Mouse (Mus musculus) common myeloid progenitor, adult 5-6 weeks (primary cell): ENCODE data around the gene Ifitm7. TPM values are rescaled to one million over a fixed set of nuclear protein-coding genes. Genes with fewer than 3 reads are reported as not detected.

Experiments used
- ATAC-seq: replicated peaks from 2 replicates; pipeline ENCODE4 v1.8.0; 2016; ENCODE audit warnings: low read depth, mild to moderate bottlenecking, moderate TSS enrichment, inconsistent platforms; ENCODE audit not compliant: poor library complexity, severe bottlenecking
- total RNA-seq: library from RNA; stranded (forward); fragments of 200-1000, 187-1606 nt; gene quantifications from 2 replicates; pipeline ENCODE4 v1.2.3, GENCODE M21; 2017

The Ifitm7 gene
- total RNA-seq: 1.3 and 3.3 TPM in 2 replicates

GRCm38 (mm10) chr16:13986574-13987478, at the start of gene Ifitm7, which contains the start of gene 2900011O08Rik:
Ifitm7 (minus strand) TSS chr16:13986888.
2900011O08Rik (plus strand) TSS chr16:13986604.
- peak; percentile 80 for ATAC-seq

DNA sequence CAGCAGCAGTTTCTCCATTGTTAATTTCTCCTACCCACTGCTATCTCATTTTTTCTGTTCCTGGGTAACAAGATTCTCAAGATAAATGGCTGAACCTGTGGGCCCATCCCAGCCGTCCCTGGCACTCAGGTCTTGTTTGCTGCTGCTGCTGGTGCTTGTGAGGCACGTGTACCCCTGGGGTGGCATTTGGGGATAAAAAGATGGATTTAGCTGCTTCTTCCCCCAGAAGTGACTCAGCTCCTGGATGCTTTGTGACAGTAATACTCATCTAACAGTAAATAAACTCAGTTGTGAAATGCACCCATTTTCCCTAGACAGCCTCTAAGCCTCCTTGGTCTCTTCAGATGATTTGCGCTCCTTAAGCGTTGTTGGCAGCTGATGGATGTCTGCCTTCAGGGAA, 46.4 kb upstream of the Ifitm7 start:
- ATAC-seq: no peak

- ATAC-seq: no peak
Observed at GRCm38 (mm10) chr16:14030650-14031049, 44.0 kb upstream of the Ifitm7 start.

- ATAC-seq: no peak
Observed at GRCm38 (mm10) chr16:14029851-14030250, 43.2 kb upstream of the Ifitm7 start.

DNA sequence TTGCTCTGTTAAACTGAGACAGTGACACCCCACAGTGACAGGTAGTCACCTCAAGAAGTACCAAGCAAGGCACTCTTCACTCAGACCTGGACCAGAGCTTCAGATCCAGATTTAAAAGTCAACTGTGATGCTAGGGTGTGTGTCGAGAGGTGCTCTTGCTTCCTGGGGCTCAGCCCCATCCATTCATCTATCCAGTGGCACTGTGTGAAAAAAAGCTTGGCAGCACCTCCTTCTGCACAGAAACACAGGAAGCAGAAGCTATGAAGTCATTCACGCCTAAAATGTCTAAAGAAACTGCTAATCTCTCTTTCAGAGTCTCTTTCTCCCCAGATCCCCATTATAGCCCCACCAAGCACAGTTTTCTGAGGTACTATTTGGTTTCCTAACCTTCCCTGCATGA, 42.4 kb upstream of the Ifitm7 start:
- no peak for ATAC-seq

DNA sequence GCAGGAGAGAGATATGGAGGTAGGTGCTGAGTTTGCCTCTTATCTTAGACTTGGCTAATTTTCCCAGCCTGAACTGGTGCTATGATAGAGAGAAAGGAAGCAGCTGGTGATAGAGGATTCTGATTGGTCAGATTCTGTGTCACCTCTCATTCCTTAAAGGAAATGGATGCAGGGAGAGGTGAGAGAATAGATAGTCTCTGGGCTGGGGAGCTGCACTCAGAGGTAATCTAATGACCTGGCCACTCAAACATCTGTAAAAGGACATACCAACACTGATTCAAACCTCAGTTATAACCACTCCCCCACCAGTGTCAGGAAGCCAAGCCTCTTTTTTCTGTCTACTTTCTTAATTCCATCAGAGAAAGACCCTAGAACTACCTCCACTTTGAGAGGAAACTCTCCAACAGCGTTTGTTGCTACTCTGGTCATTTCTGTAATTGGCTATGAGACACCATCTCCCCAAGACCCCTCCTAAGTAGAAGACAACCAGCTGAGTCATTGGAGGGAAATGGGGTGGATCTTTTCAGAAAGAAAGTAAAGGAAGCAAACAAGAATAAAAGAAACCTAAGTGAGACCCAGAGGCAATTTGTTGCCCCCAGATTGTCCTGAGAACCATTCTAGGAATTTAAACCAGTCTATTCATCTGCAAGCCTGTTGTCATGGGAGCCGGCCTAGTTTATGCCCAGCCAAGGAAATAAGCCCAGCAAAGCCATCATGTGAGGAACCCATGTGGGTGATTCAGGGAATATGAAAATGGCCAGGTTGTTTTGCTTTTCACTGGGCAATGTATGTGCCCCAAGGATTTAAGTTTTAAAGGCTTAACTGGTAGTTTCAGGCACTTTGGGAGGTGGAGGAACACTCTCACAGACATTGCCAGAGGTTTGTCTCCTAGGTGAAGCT, 38.7 kb upstream of the Ifitm7 start:
- no peak for ATAC-seq

DNA sequence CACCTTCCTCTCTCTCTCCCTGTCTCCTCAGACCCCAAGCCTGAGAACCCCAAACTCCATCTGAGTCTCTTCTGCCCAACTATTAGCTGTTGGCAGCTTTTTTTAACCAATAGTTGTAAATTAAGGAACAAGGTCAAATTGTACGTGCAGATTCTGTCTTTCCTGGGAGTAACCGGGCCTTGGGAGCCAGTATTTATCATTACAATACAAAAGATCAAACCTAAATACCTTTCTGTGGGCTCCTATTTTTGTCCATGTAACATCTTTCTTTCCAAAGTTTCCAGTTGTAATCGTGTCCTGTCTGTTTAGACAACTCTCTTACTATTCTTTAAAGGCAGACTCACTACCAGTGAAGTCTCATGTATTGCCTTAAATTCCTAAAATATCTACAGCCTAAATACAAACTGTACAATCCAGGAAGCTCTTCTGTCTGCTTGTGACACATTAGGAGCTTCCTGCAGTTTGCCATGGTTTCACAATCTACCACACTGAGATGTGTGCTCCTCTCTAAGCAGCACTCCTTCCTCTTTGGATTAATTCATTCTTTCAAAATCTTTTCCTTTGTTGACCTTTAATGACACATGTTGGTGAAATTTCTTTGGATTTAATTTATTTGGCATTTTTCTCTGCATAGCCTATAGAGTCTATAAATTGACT, 34.6 kb upstream of the Ifitm7 start:
- ATAC-seq: peak; percentile 68

DNA sequence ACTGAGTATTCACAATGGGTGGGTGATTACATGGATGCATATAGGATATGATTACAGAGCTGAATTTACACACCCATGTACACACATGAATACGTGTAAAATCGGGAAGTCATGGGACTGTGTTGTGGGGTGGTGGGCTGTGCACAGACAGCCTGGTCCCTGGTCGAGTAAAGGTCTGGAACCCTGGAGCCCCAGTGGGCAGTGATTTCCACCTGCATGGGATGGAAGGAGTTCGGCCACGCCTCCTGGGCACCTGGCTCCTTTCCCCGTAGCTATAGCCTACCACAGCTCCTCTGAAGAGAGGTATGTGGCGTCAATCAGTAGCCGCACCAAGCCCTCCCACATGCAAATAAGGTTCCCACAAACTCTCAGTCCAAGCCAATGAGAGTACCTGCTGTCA, 30.6 kb upstream of the Ifitm7 start:
- no peak for ATAC-seq

GRCm38 (mm10) chr16:14009966-14010365, 23.3 kb upstream of the Ifitm7 start:
- ATAC-seq: no peak

DNA sequence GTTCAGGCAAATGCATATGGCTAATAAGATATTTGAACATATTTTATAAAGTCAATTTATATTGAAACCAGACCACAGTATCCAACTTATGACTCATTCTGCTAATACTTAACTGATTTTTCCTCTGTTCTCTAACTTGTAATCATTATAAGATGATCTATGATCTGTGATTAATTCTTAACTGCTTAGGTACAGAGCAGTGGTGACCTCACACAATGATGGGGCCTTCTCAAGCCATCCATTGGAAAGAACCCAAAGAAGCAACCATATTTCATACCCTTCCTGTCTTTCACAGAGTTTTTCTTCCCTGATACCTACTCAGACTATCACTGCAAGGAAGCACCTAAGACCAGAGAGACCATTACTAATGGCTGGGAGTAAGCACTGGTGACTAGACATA, 22.0 kb upstream of the Ifitm7 start:
- no peak for ATAC-seq

DNA sequence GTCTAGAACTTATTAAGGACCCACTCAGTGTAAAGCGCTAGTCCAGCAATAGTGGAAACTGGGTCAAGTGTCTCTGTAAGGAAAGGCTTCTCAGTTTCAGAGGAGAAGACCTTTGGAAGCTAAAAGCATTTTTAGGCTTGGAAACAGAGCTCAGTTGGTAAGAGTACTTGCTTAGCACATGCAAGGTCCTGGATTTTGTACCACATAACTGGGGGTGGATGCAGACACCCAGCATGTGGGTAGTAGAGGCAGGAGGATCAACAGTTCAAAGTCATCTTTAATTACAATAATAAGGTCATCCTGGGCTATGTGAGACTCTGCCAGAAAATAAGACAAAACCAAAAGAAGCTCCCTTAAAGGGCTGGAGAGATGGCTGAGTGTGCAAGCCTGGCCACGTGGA, 21.4 kb upstream of the Ifitm7 start:
- ATAC-seq: no peak

DNA sequence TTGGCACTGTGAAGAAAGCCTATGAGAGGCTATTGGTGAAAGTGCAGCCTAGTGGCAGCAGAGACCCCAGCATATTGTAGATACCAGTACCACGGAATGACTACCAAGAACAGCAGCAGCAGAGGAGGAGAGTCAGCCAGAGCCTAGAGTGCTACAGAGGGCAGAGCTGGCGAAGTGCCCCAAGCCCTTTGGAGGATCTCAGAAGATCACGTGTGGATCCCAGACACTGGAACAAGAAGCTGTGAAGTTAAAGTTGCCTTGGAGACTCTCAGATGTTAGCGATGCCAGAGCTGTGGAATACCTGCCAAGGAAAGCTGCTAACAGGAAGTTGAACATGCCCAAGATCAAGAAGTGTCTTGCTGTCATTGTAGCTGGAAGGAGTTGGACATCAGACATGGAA, 18.6 kb upstream of the Ifitm7 start:
- ATAC-seq: no peak

DNA sequence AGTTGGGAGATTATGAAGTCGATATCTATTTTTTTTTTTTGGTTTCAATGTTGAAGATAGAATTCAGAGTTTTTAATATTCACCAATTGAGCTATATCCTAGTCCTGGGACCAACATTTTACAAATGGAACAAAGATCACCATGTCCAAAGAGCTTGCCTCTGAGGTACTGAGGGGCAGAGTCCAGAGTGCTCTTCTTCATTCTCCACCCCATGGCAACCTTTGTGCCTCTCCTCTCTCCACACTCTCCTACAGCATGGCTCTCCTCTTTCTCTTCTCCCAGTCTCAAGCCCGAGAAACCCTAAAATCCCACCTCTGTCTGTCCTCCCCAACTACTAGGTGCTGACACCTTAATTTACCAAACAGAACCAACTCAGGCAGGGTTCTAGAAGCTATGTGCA, 18.0 kb upstream of the Ifitm7 start:
- ATAC-seq: no peak

DNA sequence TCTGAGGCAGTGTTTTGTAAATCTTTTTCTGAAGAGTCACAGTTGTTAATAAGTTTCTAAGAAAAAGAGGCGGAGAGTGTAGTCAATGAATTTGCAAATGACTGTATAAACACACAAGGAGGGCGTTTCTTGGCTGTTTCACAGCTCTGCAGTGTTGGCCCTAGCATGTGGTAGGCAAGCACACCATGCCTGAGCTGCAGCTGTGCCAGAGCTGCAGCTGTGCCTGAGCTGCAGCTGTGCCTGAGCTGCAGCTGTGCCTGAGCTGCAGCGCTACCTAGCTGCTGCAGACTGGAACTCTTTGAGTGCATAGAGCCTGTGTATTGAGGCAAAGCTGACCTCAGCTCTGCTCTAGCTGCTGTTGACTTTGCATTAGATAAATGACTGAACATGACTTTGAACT, 17.5 kb upstream of the Ifitm7 start:
- peak; percentile 84 for ATAC-seq

- ATAC-seq: no peak
Observed at GRCm38 (mm10) chr16:14003386-14004130, 16.9 kb upstream of the Ifitm7 start.

DNA sequence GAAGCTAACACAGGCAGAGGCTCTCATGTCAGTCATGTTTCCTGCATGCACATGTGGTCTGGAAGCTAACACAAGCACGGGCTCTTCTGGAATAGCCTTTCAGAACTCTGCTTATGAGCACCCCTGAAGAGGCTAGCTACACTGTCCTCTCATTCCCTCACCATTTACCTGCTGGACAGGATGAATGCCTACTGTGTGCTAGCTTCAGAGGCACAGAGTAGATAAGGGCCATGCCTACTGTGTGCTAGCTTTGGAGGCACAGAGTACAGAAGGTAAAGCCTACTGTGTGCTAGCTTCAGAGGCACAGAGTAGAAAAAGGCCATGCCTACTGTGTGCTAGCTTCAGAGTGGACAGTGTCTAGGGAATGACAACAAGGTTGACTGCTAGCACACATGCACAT, 7.8 kb upstream of the Ifitm7 start:
- no peak; the same call in 1 of the 2 replicates for ATAC-seq

- ATAC-seq: no peak
Observed at GRCm38 (mm10) chr16:13994076-13994475, 7.4 kb upstream of the Ifitm7 start.

- no peak for ATAC-seq
Observed at GRCm38 (mm10) chr16:13992518-13993248, 6.0 kb upstream of the Ifitm7 start.

- ATAC-seq: no peak
Observed at GRCm38 (mm10) chr16:13986197-13986573, 503 bp downstream of the Ifitm7 start.
